Mouse (Mus musculus) liver, adult 2 months (tissue): ENCODE data around the gene Rasgrf1. TPM values are rescaled to one million over a fixed set of nuclear protein-coding genes. Genes with fewer than 3 reads are reported as not detected.
A peak's percentile ranks its signal among the peaks of the same experiment; 100 is the strongest.

Experiments
- DNase-seq: peaks from one replicate; pipeline ENCODE4 v3.0.0-alpha.2; 2011; ENCODE audit warnings: low read depth, low spot score; ENCODE audit errors: extremely low read depth
- H3K27ac ChIP-seq: fragments of 200-500 bp; replicated peaks from 2 replicates; pipeline ENCODE4 v1.5.1; 2012; ENCODE audit warnings: low read depth, mild to moderate bottlenecking, control low read depth, inconsistent platforms, low read length; ENCODE audit not compliant: insufficient read depth
- H3K27me3 ChIP-seq: fragments of 200-500 bp; 2 replicates; pipeline ENCODE4 v1.6.1; 2012; ENCODE audit warnings: mild to moderate bottlenecking, moderate library complexity, low read length, inconsistent platforms; ENCODE audit not compliant: control insufficient read depth, insufficient read depth
- H3K36me3 ChIP-seq: fragments of 200-500 bp; 2 replicates; pipeline ENCODE4 v1.6.1; 2012; ENCODE audit warnings: low read length, inconsistent platforms; ENCODE audit not compliant: control insufficient read depth, insufficient read depth
- H3K4me1 ChIP-seq: fragments of 200-500 bp; 2 replicates; pipeline ENCODE4 v1.6.1; 2011; ENCODE audit warnings: low read length; ENCODE audit not compliant: control insufficient read depth, insufficient read depth
- H3K4me3 ChIP-seq: fragments of 200-500 bp; 2 replicates; pipeline ENCODE4 v1.5.1; 2011; ENCODE audit warnings: low read depth, mild to moderate bottlenecking, control low read depth, low read length, moderate library complexity; ENCODE audit not compliant: insufficient read depth
- H3K79me2 ChIP-seq: fragments of 200-500 bp; 2 replicates; pipeline ENCODE4 v1.6.1; 2012; ENCODE audit warnings: inconsistent platforms, mild to moderate bottlenecking, low read length, moderate library complexity; ENCODE audit not compliant: control insufficient read depth, insufficient read depth
- H3K9ac ChIP-seq: fragments of 200-500 bp; 2 replicates; pipeline ENCODE4 v1.6.1; 2012; ENCODE audit warnings: low read depth, mild to moderate bottlenecking, control low read depth, inconsistent platforms, low read length
- CTCF ChIP-seq: fragments of 200-500 bp; IDR thresholded peaks from 2 replicates; pipeline ENCODE4 v1.5.1; 2011; ENCODE audit warnings: low read depth, low read length, control low read depth
- POLR2A ChIP-seq: fragments of 200-500 bp; IDR thresholded peaks from 2 replicates; pipeline ENCODE4 v1.6.1; 2011; ENCODE audit warnings: low read length, control low read depth; ENCODE audit not compliant: insufficient read depth; ENCODE audit errors: extremely low read depth
- WGBS: fragments of 180-500 bp; shearing (Covaris S2); methylation state at CpG from one replicate; pipeline ENCODE4 v1.1.7; 2018; 5-methylcytosine and 5-hydroxymethylcytosine counted together
- polyA plus RNA-seq: library from polyadenylated mRNA; depleted of rRNA; stranded (reverse); fragments of >200 nt; gene quantifications from 2 replicates; pipeline ENCODE4 v1.2.3, GENCODE M21; 2012
- total RNA-seq: library from RNA; depleted of rRNA; stranded (reverse); fragments of >200 nt; gene quantifications from 2 replicates; pipeline ENCODE4 v1.2.3, GENCODE M21; 2014

Rasgrf1 gene
- total and polyA plus RNA-seq, 2 experiments, result 0.09 TPM; not detected in 1

DNA sequence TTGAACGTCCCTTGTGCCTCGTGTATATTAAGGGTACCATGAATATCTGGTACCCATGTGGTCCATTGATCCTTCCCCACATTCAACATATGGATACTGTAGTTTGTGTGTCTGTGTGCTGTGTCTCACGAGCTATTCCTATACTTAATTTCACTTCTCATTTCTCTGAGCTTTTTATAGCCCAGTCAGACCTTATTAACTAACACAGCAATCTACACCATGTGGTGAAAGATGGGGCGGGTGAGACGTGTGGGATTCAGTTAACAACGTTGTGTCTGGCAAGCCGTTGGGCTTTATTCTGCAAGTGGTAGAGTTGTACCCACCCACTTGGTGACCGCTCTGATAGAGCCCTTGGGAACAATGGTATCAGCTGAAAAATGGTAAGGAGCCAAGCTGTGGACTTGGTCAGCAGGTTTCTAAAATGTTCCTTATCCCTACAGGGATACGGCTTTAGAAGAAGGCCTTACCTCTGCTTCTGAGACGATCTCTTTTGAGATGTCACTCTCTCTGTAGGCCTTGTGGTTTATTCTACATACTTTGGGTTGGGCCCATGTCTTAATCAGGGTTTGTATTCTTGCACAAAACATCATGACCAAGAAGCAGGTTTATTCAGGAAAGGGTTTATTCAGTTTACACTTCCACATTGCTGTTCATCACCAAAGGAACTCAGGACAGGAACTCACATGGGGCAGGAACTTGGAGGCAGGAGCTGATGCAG, 79.3 kb downstream of the Rasgrf1 start:
- H3K9ac ChIP-seq, result no peak overlapping the region
- H3K36me3 ChIP-seq, result no peaks in the 10 kb centered on the region
- H3K27me3 ChIP-seq, result no peaks in the 10 kb centered on the region
- no peaks in the 10 kb centered on the region for H3K4me1 ChIP-seq
- 82% methylated on average over 10 of the region's 10 CpGs for WGBS
- H3K4me3 ChIP-seq, result no peak overlapping the region
- TF ChIP-seq POLR2A (no peak), CTCF (no peak)
- DNase-seq, result no peak
- H3K27ac ChIP-seq, result no peak overlapping the region
- H3K79me2 ChIP-seq, result no peaks in the 10 kb centered on the region

DNA sequence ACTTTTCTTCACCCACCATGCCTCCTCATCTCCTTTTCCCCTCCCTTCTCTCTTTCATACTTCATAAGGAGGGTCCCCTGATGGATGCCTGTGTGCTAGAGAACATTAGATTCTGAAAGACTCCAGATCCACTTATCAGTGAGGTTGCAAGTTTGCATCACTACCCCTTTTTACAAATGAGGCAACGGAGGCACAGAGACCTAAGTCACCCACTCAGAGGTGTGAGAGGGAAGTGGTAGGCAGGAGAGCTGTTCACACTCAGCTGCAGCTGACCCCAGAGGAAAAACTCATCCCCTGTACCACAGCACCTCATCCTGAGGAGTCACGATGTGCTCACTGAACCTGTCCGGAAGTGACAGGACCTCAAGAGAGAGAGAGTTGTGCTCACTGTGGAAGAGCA, 96.7 kb downstream of the Rasgrf1 start:
- no peaks in the 10 kb centered on the region for H3K79me2 ChIP-seq
- H3K4me1 ChIP-seq, result no peaks in the 10 kb centered on the region
- no peaks in the 10 kb centered on the region for H3K27me3 ChIP-seq
- DNase-seq, result no peak
- TF ChIP-seq CTCF, result no peak
- TF ChIP-seq POLR2A, result no peak
- H3K27ac ChIP-seq, result no peak overlapping the region
- H3K4me3 ChIP-seq, result no peak overlapping the region
- H3K36me3 ChIP-seq, result no peaks in the 10 kb centered on the region
- H3K9ac ChIP-seq, result no peak overlapping the region
- 86% methylated on average over 3 of the region's 3 CpGs for WGBS

DNA sequence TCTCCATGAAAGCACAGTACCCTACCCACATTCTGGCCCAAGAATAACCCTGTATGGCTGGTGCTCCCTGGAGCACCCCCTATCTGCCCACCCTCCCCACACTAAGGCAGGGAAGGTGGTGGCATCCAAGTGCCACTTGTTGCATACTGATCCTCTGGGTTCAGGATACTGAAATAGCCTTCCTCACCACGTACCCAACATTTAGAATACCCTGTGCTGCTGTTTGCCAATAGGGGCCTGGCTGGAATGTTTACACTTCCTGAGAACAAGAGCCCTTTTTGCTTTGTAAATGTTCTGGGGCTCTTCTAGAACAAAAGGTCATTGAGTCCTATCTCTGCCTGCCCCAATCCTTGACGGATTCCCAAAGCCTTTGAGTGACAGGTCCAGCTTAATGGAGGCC, 97.4 kb downstream of the Rasgrf1 start:
- Histone ChIP-seq H3K27me3 (no peaks in the 10 kb centered on the region), H3K4me1 (no peaks in the 10 kb centered on the region)
- WGBS, result 40% methylated on average over 2 of the region's 2 CpGs

DNA sequence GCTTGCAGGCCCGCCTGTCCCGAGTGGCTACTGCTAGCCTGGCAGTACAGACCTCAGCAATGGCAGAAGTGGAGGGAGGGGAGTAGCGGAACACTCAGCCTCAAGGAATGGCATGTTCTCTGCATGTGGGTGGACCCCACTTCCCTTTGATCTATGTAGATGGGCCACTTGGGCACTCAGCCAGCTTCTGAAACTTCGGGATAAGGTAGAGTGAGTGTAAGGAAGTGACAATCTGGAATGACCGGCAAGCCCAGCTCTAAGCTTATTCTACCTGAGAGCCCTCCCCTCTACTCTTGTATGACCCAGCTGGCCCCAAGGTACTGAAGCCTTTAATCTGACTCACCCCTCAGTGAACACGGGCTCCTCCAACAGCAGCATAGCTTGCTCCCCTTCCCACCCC, 98.4 kb downstream of the Rasgrf1 start:
- Histone ChIP-seq H3K36me3 (no peaks in the 10 kb centered on the region), H3K4me3 (no peak overlapping the region), H3K9ac (no peak overlapping the region), H3K27me3 (no peaks in the 10 kb centered on the region), H3K4me1 (no peaks in the 10 kb centered on the region), H3K79me2 (no peaks in the 10 kb centered on the region), H3K27ac (no peak overlapping the region)
- DNase-seq, result no peak
- no peak for TF ChIP-seq POLR2A
- no peak for TF ChIP-seq CTCF
- WGBS, result 90% methylated on average over 6 of the region's 6 CpGs

More for the DNA sequence above, 97.4 kb downstream of the Rasgrf1 start:
- Histone ChIP-seq H3K27ac (no peak overlapping the region), H3K36me3 (no peaks in the 10 kb centered on the region), H3K79me2 (no peaks in the 10 kb centered on the region), H3K9ac (no peak overlapping the region), H3K4me3 (no peak overlapping the region)
- TF ChIP-seq CTCF (no peak), POLR2A (no peak)
- no peak for DNase-seq

DNA sequence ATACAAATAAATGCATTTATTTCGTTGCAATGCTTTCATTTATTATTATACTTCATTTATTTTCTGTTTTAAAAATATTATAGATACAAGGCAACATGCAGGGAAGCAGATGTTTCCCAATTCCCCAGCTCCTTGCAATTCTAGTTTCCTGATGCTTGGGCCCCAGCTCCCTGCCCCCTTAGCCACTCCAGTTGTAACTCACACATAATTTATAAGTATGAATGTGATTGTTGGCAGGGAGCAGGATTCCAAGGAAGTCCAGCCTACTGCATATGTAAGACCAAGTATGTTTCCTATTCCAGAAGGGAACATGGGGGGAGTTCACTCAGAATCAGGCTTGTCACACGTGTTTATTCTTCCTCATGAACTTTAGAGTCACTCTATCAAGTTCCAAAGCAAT, 102.1 kb downstream of the Rasgrf1 start:
- no peaks in the 10 kb centered on the region for H3K27me3 ChIP-seq
- H3K4me1 ChIP-seq, result no peaks in the 10 kb centered on the region
- no peaks in the 10 kb centered on the region for H3K79me2 ChIP-seq
- H3K27ac ChIP-seq, result no peak overlapping the region
- no peak overlapping the region for H3K9ac ChIP-seq
- no peak for DNase-seq
- TF ChIP-seq CTCF (no peak), POLR2A (no peak)
- no peak overlapping the region for H3K4me3 ChIP-seq
- no peaks in the 10 kb centered on the region for H3K36me3 ChIP-seq
- WGBS, result 56% methylated on average over 2 of the region's 2 CpGs

DNA sequence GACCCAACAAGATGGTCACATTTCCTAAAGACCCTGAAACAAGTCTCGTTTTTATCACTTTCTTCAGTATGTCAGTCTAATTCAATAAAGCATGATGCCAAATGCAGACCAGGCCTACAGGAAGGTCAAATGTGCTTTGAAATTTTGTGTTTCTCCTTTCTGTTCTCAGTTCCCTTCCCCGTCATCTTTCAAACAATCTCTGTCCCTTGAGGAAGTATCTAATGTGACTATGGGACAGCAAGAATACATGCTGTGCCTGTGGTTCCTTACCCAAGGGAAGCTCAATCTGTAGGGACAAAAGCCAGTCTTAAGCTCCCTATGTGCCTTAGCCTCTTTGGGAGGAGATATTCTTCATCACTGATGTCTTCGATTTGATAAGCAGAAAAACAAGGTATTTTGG, 104.9 kb downstream of the Rasgrf1 start:
- TF ChIP-seq CTCF (no peak), POLR2A (no peak)
- no peaks in the 10 kb centered on the region for H3K27me3 ChIP-seq
- no peaks in the 10 kb centered on the region for H3K79me2 ChIP-seq
- H3K36me3 ChIP-seq, result no peaks in the 10 kb centered on the region
- DNase-seq, result peak; percentile 38
- WGBS, result 74% methylated on average over 3 of the region's 3 CpGs
- no peak overlapping the region for H3K27ac ChIP-seq
- H3K4me1 ChIP-seq, result no peaks in the 10 kb centered on the region
- H3K9ac ChIP-seq, result no peak overlapping the region
- no peak overlapping the region for H3K4me3 ChIP-seq
